Mouse (Mus musculus): ENCODE results near the gene Pin1rt1.

DNA sequence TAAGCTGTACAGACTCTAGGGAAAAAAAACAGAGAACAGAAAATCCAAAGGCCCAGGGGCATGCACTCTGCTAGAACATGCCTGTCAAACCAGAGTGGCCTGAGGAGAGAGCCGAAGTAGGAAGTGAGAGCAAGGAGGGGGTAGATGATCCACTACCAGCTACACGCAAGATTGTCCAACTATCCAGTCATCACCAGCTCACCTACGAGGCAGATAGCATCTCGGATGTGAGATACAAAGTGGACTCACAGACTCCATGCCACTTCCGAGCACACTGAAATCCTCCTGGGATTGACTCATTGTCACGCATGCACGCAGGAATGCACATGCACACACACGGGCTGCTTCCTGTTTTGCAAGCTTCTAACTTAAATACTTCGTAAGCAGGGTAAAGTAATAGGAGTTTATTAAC lies 15.9 kb upstream of the Pin1rt1 start:
- TF ChIP-seq POLR2A (IDR thresholded peaks at IDR 0.05; ENCODE audit: insufficient read depth, low read depth, low read length) (no peak), CTCF (IDR thresholded peaks at IDR 0.05; ENCODE audit: insufficient read depth, low read depth, low read length) (no peak)

Data from olfactory bulb, adult 2 months (tissue).